Mouse (Mus musculus): ENCODE data around the gene Ubac2.

Ubac2 gene

GRCm38 (mm10) chr14:122000346-122001105, 122.1 kb downstream of the Ubac2 start:
- in situ Hi-C loops (cut with MseI, MboI) = no loop called here

GRCm38 (mm10) chr14:122002224-122002623, 123.8 kb downstream of the Ubac2 start:
- in situ Hi-C loops (cut with MseI, MboI) = no loop called here

GRCm38 (mm10) chr14:122003812-122004211, 125.4 kb downstream of the Ubac2 start:
- in situ Hi-C loops (cut with MseI, MboI) = no loop called here

GRCm38 (mm10) chr14:122008261-122008660, 129.8 kb downstream of the Ubac2 start:
- in situ Hi-C loops (cut with MseI, MboI) = no loop called here

GRCm38 (mm10) chr14:122009502-122009901, 131.1 kb downstream of the Ubac2 start:
- in situ Hi-C loops (cut with MseI, MboI) = no loop called here

GRCm38 (mm10) chr14:122010301-122010700, 131.9 kb downstream of the Ubac2 start:
- in situ Hi-C loops (cut with MseI, MboI) = no loop called here

GRCm38 (mm10) chr14:122011768-122012167, 133.3 kb downstream of the Ubac2 start:
- in situ Hi-C loops (cut with MseI, MboI) = no loop called here

GRCm38 (mm10) chr14:122012193-122012592, 133.8 kb downstream of the Ubac2 start:
- in situ Hi-C loops (cut with MseI, MboI) = no loop called here

- in situ Hi-C loops (cut with MseI, MboI) = no loop called here
Observed at GRCm38 (mm10) chr14:122012814-122013213, 134.4 kb downstream of the Ubac2 start.

GRCm38 (mm10) chr14:122013417-122013951, 135.1 kb downstream of the Ubac2 start:
- in situ Hi-C loops (cut with MseI, MboI) = no loop called here

GRCm38 (mm10) chr14:122017958-122018357, 139.5 kb downstream of the Ubac2 start:
- in situ Hi-C loops (cut with MseI, MboI) = no loop called here

GRCm38 (mm10) chr14:122019389-122019788, 141.0 kb downstream of the Ubac2 start:
- in situ Hi-C loops (cut with MseI, MboI) = no loop called here

- in situ Hi-C loops (cut with MseI, MboI) = no loop called here
Observed at GRCm38 (mm10) chr14:122020567-122020966, 142.1 kb downstream of the Ubac2 start.

GRCm38 (mm10) chr14:122023054-122023453, 144.6 kb downstream of the Ubac2 start:
- in situ Hi-C loops (cut with MseI, MboI) = no loop called here

GRCm38 (mm10) chr14:122023928-122024327, 145.5 kb downstream of the Ubac2 start:
- in situ Hi-C loops (cut with MseI, MboI) = no loop called here

GRCm38 (mm10) chr14:122028926-122029745, 150.7 kb downstream of the Ubac2 start:
- in situ Hi-C loops (cut with MseI, MboI) = no loop called here

- in situ Hi-C loops (cut with MseI, MboI) = no loop called here
Observed at GRCm38 (mm10) chr14:122029851-122030250, 151.4 kb downstream of the Ubac2 start.

GRCm38 (mm10) chr14:122032045-122032444, 153.6 kb downstream of the Ubac2 start:
- in situ Hi-C loops (cut with MseI, MboI) = no loop called here

GRCm38 (mm10) chr14:122034451-122034850, 156.0 kb downstream of the Ubac2 start, which contains the start of gene Timm8a2:
TSS of gene Timm8a2 (plus strand) at chr14:122034674.
- in situ Hi-C loops (cut with MseI, MboI) = no loop called here

- in situ Hi-C loops (cut with MseI, MboI) = no loop called here
Observed at GRCm38 (mm10) chr14:122035181-122035580, 156.8 kb downstream of the Ubac2 start.

- in situ Hi-C loops (cut with MseI, MboI) = no loop called here
Observed at GRCm38 (mm10) chr14:122035860-122036259, 157.4 kb downstream of the Ubac2 start.

- in situ Hi-C loops (cut with MseI, MboI) = no loop called here
Observed at GRCm38 (mm10) chr14:122038874-122039647, 160.6 kb downstream of the Ubac2 start.
